Mouse (Mus musculus) bone marrow macrophage, adult 2 months (primary cell): ENCODE measurements around the gene Polr2g.

Source experiments
- CTCF ChIP-seq: IDR thresholded peaks from 2 replicates; pipeline ENCODE4 v1.5.1; 2012; ENCODE audit warnings: low read depth, mild to moderate bottlenecking, low read length, moderate library complexity
- POLR2A ChIP-seq: IDR thresholded peaks from 2 replicates; pipeline ENCODE4 v1.6.1; 2012; ENCODE audit warnings: mild to moderate bottlenecking, low read depth, low read length, borderline replicate concordance

DNA sequence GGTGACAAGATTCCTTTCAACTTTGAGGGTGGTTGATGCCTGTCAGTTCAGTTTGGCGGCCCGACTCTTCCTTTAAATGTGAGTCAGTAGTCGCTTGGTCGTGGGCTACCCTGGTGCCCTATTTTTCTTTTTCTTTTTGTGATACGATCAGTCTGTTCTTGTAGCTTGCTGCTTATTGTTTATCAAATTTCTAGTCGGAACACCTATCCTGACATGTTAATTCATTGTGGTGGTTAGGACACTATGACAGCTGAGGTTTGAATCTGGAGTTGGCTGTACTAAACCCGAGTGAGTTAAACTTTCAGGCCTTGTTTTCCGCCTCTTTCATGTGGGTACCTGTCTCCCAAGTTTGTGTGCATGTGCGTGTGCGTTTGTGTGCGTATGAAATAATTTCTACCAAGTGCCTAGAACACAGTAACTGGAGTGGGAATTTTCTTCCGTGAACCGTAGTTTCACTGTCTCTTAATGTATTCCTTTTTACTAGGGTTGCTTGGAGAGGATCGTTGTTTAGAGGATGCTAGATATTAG, 40.8 kb downstream of the Polr2g start:
- TF ChIP-seq POLR2A (no peak), CTCF (no peak)
